Mouse (Mus musculus) embryonic facial prominence, embryonic 11.5 days (tissue): ENCODE results near the gene Gm5148. TPM values are rescaled to one million over a fixed set of nuclear protein-coding genes. Genes with fewer than 3 reads are reported as not detected.

Source experiments
- ATAC-seq: fragments of 200-750 bp; cut with Nextera tagmentation; replicated peaks from 2 replicates; pipeline ENCODE4 v1.8.0; 2017; ENCODE audit warnings: low read depth; ENCODE audit not compliant: insufficient number of reproducible peaks, low FRiP score, low TSS enrichment
- DNase-seq: peaks from one replicate; pipeline ENCODE4 v3.0.0-alpha.2; 2015; ENCODE audit warnings: low spot score
- H3K27ac ChIP-seq: fragments of 300-500 bp; sonication (generic); replicated peaks from 2 replicates; pipeline ENCODE4 v1.5.1; 2014; ENCODE audit warnings: mild to moderate bottlenecking, low read depth, low read length, control low read depth
- H3K27me3 ChIP-seq: fragments of 300-500 bp; sonication (generic); 2 replicates; pipeline ENCODE4 v1.6.1; 2014; ENCODE audit warnings: mild to moderate bottlenecking, low read length, moderate library complexity, mixed read lengths; ENCODE audit not compliant: control insufficient read depth, insufficient read depth
- H3K36me3 ChIP-seq: fragments of 300-500 bp; sonication (generic); replicated peaks from 2 replicates; pipeline ENCODE4 v1.6.1; 2014; ENCODE audit warnings: low read depth, mild to moderate bottlenecking, low read length, moderate library complexity, mixed read lengths; ENCODE audit not compliant: control insufficient read depth, insufficient read depth
- H3K4me1 ChIP-seq: fragments of 300-500 bp; sonication (generic); 2 replicates; pipeline ENCODE4 v1.6.1; 2014; ENCODE audit warnings: low read length, mixed read lengths; ENCODE audit not compliant: control insufficient read depth, insufficient read depth
- H3K4me2 ChIP-seq: fragments of 300-500 bp; sonication (generic); 2 replicates; pipeline ENCODE4 v1.6.1; 2014; ENCODE audit warnings: low read depth, mild to moderate bottlenecking, control low read depth, low read length, moderate library complexity
- H3K4me3 ChIP-seq: fragments of 300-500 bp; sonication (generic); 2 replicates; pipeline ENCODE4 v1.5.1; 2014; ENCODE audit warnings: low read depth, low read length, control low read depth
- H3K9ac ChIP-seq: fragments of 300-500 bp; sonication (generic); replicated peaks from 2 replicates; pipeline ENCODE4 v1.6.1; 2014; ENCODE audit warnings: mild to moderate bottlenecking, control low read depth, low read length
- H3K9me3 ChIP-seq: fragments of 300-500 bp; sonication (generic); replicated peaks from 2 replicates; pipeline ENCODE4 v1.6.1; 2016; ENCODE audit warnings: mild to moderate bottlenecking, low read length, inconsistent platforms, mixed read lengths; ENCODE audit not compliant: control insufficient read depth
- WGBS: fragments of 180-500 bp; shearing (Covaris S2); extraction: QIAGEN DNeasy Blood & Tissue Kit; methylation state at CpG from one replicate; pipeline ENCODE4 v1.1.7; 2014; 5-methylcytosine and 5-hydroxymethylcytosine counted together
- polyA plus RNA-seq: library from polyadenylated mRNA; unstranded; fragments of >200 nt; fragmentation: Nextera tagmentation; extraction: Ambion mirVana; gene quantifications from 2 replicates; pipeline ENCODE4 v1.2.1, GENCODE M21; 2014

The Gm5148 gene
- polyA plus RNA-seq, 1 experiment from 2014 or later: 2.6 TPM

DNA sequence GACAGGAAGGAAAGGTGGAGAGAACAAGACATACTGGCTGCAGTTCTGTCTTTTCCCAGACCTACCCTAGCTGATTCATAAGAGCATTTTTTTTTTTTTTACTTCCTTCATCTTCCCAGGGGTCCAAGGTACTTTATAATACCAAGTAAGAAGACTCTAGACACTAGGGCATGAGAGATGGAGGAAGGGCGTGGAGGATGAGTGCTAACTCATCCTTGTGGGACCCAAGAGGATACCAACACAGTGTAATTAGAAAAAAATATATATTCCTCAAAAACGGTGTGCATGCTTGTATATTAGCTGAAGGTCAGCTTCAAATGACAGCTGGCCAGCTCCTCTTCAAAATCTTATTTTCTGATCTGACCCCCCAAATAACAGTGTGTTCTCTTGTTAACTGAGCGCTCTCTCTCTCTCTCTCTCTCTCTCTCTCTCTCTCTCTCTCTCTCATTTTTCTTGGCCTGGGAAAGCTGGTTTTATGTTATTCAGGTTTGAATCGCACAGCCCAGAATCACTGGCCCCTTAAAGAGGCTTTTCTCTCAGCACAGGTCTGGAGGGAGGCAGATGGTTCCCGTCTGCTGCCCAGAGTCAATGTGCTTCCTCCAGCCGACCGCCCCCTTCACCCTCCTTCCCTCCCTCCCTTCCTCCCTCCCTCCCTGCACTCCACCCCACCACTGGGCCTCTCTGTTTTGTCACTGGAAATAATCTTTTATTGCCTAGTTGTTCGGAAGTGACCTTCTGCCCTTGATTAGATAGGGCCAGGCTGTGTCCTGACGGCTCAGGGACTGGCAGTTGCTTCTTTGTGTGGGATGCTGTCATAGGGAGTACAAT is 57.8 kb downstream of the Gm5148 start:
- Histone ChIP-seq H3K36me3 (no peaks in the 10 kb centered on the region), H3K4me3 (no peak overlapping the region), H3K27ac (no peak overlapping the region), H3K4me2 (no peak overlapping the region), H3K27me3 (no peaks in the 10 kb centered on the region), H3K9ac (0 out of 2 replicates have a peak overlapping the region, but pooled peaks have one; percentile 10), H3K4me1 (no peaks in the 10 kb centered on the region; the same call in 1 of the 2 replicates), H3K9me3 (no peaks in the 10 kb centered on the region; the same call in 1 of the 2 replicates)
- peak; percentile 59 for DNase-seq
- 16% methylated on average over 9 of the region's 9 CpGs for WGBS
- peak; percentile 87; the same call in 1 of the 2 replicates for ATAC-seq

Other genes starting within 250 kb of the Gm5148 start
- 10.2 and 15.1 TPM in 2 replicates for gene Spry1, start 84.5 kb downstream of the Gm5148 start, polyA plus RNA-seq